Mouse (Mus musculus) T-helper 17 cell (primary cell): Measurements from ENCODE around the gene Diaph3.

ENCODE experiments used
- in situ Hi-C, 2 experiments: fragments of 300-600 bp; cut with MboI, MseI; formaldehyde crosslinking; loops; 1 replicate in 1 of 2; 2 replicates in 1 of 2; pipeline ENCODE4 v1.15.1; 2025; ENCODE audit warnings: high pct_unique_total_duplicates in 2 of 2

Gene Diaph3

DNA sequence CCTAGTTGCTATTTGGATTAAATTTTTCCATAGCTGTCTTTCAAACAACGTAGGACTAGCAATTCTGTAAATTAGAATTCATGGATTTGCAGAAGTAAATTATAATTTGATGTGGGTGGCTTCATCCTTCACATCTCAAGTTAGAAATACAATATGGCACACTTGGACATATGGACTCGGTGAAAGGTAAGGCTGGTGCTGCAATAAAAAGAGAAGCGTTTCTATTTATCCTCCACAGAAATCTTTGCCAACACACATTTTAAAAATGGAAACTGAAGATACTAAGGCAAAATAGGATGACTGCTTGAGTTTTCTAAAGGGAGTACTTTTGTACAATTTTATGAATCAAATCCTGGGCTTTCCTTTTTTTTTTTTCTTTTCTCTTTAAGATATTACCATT lies 480.5 kb downstream of the Diaph3 start:
- in situ Hi-C loops = no loop called here

DNA sequence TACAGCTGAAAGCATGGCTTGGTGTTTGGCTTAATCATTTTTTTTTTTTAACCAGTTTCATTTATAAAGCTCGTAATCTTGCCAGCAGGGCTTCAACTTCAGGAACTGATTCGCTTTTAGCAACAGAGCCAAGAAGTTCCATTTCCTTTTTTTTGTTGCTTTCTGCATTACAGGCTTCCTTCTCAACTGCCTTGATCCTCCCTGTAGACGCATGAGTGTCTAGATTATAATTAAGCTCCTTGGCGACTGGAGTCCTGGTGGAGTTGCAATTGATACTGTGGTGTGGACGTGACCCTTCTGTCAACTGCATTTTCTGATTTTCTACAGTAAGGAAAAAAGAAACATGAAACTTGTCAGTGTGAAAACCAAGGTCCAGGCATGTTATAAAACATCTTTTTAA lies 484.8 kb downstream of the Diaph3 start:
- in situ Hi-C loops = no loop called here

DNA sequence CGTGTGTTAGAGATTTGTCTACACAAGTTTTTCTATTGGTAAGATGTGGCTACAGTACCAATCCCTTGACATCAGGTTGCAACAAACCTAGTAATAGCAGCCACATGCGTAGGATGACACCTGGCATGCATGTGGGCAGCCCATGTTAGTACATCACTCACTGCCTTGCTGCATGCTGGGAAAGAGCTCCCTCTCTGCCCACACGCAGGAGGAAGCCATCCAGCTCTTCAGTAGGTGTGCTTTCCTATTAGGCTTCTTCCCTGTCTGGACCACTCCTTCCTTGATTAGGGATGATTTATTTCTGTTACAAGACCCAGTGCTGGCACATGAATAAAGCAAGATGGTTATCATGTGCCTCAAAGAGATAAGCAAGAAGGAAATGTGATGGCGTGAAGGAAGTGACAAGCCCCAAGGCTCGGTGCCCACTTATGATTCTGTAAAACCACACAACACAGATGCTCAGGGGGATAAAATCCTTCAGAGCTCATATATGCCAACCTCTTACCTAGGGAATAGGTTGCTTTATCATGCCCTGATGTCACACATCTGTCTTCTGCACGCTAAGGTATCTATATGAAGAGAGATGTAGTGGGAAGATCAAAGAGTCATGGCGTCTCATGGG lies 494.4 kb downstream of the Diaph3 start:
- in situ Hi-C loops = no loop called here

DNA sequence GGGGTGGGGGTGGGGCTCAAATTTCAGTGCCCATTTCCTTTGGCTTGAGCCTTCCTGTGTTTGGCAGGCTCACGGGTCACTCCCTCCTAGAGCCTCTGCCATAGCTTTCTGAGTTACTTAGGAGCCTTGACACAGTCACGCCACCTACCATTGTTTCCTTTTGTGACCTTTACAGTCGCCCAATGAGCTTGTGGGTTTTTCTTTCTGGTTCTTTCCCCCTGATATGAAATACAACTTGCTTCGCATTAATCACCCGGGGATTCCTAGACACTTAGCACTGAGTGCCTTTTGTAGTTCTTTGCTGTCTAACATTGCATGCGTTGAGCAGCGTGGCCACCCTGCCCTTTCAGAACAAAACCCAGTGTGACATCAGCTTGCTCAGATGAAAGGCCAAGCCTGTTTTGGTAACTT lies 498.2 kb downstream of the Diaph3 start:
- in situ Hi-C loops = no loop called here

DNA sequence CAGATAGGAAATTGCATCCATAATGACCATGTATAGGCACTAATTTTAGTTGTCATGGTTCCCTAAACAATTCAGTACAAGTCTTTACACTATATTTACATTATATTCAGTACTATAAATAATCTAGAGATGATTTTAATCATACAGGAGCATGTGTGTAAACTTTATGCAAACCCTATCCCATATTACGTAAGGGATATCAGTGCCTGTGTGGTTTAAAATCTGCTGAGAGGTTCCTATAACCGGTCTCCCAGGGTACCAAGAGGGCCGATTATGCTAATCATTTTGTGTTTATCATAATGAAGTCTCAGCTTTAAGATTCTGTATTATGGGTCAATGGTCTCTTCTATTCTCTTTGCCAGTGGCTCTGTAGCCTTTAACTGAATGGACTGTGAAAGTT lies 499.2 kb downstream of the Diaph3 start:
- in situ Hi-C loops = no loop called here

DNA sequence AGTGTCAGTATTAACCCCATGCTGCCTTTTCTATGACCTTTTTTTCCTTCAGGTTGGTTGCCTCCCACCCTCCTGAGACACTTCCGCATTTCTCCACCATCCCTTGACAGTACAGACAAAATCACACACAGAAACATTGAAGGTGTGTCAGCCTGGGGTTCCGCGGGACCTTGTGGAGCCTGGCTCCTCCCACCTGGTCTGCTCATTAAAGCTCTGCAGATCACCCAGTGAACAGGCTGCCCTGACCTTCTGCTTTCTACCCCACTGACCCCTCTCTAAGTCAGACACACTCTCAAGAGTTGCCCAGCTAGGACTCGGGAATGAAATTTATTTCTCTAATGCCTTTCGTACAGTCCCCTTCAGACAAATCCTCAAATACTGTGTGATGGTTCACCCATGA lies 500.9 kb downstream of the Diaph3 start:
- in situ Hi-C loops = no loop called here

DNA sequence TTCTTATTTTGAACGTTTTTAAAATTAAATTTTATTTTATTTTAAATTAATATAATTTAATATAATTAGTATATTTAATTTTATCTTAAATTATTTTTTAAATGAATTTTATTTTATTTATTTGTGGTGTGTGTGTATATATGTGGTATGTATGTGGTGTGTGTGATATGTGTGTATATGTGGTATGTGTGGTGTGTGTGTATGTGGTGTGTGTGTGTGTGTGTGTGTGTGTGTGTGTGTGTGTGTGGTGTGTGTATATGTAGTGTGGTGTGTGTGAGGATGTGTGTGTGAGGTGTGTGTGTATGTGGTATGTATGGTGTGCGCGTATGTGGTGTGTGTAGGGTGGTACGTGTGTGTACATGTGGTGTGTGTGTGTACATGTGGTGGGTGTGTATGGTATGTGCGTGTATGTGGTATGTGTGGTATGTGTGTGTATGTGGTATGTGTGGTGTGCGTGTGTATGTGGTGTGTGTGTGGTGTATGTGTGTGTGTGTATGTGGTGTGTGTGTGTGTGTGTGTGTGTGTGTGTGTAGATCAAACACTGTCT lies 505.4 kb downstream of the Diaph3 start:
- in situ Hi-C loops = no loop called here

DNA sequence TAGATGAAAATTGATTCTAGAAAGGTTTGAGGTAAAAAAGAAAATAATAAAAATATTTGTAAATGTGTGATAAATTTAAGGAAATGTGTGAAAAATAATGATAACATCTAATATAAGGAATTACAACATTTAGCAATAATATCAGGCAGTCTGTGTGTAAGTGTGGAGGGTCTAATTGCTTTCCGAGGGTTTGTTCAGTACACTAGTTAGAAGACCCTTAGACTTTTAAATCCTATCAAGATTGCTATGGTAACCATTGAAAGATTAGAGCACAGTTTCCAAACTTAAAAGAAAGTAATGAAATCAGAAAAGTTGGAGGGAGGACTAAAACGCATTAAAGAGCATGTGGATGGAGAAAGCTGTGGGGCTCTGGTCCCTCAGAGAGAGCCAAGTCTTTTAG lies 506.0 kb downstream of the Diaph3 start:
- in situ Hi-C loops = no loop called here

DNA sequence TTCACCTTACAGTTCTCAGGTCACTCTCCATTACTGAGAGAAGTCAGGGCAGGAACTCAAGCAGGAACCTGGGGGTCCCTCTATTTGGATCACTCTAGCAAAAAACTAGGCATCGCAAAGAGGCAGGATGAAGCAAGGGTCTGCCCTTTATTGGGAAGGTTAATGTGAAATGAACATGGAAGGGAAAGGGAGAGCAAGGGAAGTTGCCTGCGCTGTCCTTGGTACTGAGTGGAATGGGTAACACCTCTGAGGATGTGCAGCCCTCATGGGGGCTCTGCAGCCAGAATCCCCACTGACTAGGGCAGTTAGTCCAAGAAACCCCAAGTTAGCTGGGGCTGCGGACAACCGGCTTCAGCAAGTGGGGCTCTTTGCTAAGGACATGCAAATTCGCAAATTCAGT lies 507.2 kb downstream of the Diaph3 start:
- in situ Hi-C loops = no loop called here

DNA sequence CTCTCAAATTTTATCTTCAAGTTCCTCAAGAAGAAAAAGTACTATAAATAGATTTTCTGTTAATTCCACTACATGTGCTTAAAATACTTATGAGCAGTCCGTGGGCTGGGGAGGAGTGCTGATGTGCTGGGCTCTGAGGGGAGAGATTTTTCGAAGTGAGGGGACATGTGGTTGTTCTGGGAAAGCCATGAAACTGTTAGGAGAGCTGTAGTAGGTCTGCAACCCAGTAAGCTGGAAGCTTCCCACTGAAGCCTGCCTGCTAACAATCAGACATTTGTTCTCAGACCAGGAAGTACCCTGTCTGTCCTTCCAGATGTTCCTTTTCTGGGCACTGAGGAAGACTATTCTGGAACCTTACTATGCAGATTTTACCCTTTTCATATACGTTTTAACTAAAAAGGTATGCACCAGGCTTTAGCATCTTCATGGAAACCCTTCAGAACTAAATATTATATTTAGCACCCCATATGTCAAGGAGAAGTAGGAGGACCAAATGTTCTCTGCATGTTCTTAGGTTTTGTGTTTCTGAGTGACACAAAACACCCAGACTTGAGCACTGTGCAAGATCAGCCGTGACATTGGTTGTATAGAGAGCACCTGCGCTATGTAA lies 516.1 kb downstream of the Diaph3 start:
- in situ Hi-C loops = no loop called here

DNA sequence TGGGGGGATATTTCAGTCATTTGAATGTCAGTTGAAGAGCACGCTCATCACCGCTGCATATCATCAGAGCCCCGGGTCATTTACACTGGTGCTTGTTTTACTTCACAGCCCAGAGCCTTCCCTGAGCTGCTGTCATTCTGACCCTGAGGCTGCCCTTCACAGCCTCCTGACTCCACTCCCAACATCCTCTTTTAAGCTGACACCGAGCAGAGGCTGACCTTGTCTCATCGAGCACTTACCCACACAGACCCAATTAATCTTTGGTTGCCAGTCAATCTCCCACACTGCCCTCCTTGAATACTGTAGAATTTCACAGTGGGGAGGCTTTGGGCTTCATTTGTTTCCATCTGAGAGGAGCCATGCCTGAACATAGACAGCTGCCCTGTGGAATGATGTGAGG lies 521.4 kb downstream of the Diaph3 start:
- in situ Hi-C loops = no loop called here
